Mouse (Mus musculus) splenic B cell, adult 2 months (primary cell): ENCODE measurements around the gene Scyl1.

Source experiments
- DNase-seq: peaks from one replicate; pipeline ENCODE4 v3.0.0-alpha.2; 2011; ENCODE audit warnings: low read depth, low spot score
- H3K27me3 ChIP-seq: 2 replicates; pipeline ENCODE4 v1.6.1; 2012; ENCODE audit warnings: mild to moderate bottlenecking, low read length, moderate library complexity, mixed read lengths; ENCODE audit not compliant: control insufficient read depth, poor library complexity, insufficient read depth, severe bottlenecking
- H3K36me3 ChIP-seq: 2 replicates; pipeline ENCODE4 v1.6.1; 2012; ENCODE audit warnings: mild to moderate bottlenecking, low read length, moderate library complexity, mixed read lengths; ENCODE audit not compliant: control insufficient read depth, poor library complexity, insufficient read depth, severe bottlenecking

Gene Scyl1

GRCm38 (mm10) chr19:5726961-5727578, 44.1 kb downstream of the Scyl1 start:
- DNase-seq, result peak; percentile 49
- H3K27me3 ChIP-seq, result no peaks in the 10 kb centered on the region

DNA sequence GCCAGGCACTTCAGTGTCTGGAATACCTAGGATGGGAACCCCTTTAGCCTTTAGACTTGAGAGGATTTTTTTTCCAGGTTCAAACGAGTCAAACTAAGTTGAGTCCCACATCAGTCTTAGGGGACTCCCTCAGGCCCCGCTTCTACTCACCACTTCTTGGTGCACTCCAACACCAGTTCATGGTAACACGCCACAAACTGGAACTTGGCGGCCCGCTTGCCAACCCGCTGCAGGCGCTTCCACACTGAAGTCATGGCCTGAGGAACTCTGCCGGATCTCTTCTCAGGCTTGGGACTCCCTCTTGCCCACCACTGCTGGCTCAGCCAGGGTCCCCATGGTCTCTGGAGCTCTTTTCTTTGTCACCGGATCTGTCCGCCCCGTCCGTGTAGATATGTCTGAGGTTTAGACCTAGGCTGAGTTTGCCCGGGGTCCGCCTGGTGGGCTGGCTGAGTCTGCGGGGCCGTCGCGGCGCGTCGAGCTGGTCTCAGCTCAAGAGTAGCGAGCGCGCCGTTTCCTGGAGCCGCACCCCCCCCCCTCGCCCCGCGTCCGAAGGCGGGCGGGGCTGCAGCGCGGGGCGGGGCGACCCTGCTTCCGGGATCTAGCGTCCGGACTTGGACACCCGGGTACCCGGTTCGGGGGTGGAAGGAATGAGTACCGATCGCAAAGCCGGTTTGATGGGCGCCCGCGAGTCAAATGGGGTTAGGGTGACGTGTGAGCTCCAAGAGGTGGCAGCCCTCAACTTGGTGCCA, 45.3 kb downstream of the Scyl1 start, which contains the start of gene Ehbp1l1:
TSS of gene Ehbp1l1 (minus strand) at position 551 of the 749 bp plus-strand sequence.
- H3K27me3 ChIP-seq, result no peaks in the 10 kb centered on the region
- peaks cover 7% of the 10 kb centered on the region; the same call in 1 of the 2 replicates for H3K36me3 ChIP-seq
- peak; percentile 76 for DNase-seq

More at GRCm38 (mm10) chr19:5726961-5727578, 44.1 kb downstream of the Scyl1 start:
- no peaks in the 10 kb centered on the region for H3K36me3 ChIP-seq

DNA sequence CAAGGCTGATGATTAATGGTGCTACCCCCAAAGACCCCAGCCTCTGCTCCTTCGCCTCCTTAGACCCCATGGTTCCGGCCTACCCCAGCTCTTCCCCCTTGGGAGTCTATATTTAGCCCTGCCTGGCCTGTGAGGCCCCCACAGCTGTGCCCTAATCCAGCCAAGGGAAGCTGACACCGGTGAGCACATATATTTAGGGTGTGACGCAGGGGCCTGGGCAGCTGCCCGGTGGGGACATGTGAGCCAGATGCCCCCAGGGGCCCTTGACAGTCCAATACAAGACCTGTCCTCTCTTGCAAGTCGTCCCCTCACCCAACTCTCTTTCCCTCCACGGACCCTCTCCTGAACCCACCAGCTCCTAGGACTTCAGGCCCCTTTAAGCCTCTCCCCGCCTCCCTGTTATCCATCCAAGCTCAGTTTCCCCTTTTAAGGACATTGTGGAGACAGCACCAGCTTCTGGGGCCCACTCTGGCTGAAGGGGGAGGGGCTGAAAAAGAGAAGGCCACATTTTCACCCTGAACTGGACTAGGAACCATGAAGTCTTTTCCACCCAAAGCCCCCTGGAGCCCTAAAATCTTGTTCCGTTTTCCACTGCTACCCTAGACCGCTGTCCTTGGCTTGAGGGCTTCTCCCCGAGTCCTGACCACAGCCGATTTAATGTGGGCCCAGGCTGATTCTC, 46.1 kb downstream of the Scyl1 start:
- DNase-seq, result peak; percentile 27
- Histone ChIP-seq H3K36me3 (peaks cover 8% of the 10 kb centered on the region), H3K27me3 (no peaks in the 10 kb centered on the region)

- peaks cover 10% of the 10 kb centered on the region for H3K36me3 ChIP-seq
- DNase-seq, result peak; percentile 67
- H3K27me3 ChIP-seq, result no peaks in the 10 kb centered on the region
Measured at GRCm38 (mm10) chr19:5724549-5724941, 46.7 kb downstream of the Scyl1 start.

DNA sequence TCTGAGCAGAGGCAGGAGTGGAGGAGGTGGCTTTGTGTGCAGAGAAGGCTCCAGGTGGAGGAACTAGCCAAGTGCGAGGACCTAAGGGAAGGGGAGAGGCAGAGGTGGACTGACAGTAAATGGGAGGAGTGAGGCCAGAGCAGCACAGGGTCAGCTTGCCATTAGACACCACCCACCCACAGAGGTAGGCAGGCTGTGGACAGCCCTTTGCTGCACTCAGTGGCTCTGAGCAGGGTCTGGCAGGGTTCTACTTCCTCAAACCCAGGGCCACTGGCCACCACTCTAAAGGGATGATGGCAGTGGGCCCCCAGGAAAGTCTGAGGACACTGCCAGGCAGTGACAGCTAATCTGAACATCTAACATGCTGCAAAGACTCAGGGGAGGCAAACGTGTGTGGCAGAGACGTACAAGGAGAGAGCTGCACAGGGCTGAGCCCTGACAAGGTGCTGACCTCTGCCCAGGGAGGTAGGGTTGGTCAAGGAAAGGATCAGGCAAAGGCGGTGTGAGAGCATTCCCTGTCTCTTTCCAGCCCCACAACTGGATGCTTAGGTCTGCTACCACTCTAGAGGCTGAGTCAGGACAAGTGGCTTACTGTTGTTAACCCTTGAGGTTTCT, 47.2 kb downstream of the Scyl1 start:
- DNase-seq, result no peak
- Histone ChIP-seq H3K27me3 (no peaks in the 10 kb centered on the region), H3K36me3 (peaks cover 10% of the 10 kb centered on the region)

DNA sequence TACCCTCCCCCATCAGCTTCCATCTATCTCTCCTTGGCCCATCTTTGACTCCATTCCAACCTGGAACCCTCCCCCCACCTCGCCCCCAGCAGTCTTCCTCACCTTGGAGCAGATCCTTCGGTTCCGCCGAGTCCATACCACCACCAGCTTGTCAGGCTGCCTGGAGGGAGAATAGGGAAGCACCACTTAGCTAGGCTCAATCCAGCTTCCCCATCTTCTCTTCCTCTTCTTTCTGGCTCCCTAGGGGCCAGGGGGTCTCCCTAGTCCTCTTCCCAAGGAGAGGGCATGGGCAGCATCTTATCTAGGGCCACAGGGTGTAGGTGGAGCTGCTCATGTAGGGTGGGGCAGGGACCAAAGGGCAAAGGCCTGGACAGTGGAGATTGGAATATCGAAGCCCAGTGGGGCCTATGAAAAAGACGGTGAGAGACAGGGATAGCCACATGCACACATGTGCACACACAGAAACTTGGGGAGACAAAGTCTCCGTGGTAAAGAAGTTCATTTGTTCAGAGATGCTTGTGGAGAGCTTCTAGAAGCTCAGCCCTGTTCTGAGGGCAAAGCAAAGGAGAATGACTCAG, 48.3 kb downstream of the Scyl1 start:
- H3K36me3 ChIP-seq, result peaks cover 10% of the 10 kb centered on the region
- DNase-seq, result no peak
- no peaks in the 10 kb centered on the region for H3K27me3 ChIP-seq

DNA sequence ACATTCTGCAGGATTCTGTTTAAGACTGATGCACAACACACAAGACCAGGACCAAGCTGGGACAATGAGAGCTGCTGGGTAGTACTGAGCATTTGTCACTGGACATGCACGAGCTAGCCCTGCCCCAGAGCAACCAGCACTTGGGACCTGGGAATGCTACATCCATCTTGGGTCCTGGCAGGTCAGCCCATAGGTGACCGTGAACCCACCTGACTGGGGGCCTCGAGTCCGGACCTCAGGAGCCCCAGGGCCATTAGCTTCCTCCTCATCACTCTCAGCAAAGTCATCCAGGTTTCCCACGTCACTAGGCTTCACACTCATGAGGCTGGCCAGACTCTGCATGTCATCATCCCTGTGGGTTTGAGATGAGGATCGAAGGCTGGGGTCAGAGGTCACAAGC, 50.0 kb downstream of the Scyl1 start:
- no peak for DNase-seq
- Histone ChIP-seq H3K36me3 (peaks cover 10% of the 10 kb centered on the region), H3K27me3 (no peaks in the 10 kb centered on the region)

DNA sequence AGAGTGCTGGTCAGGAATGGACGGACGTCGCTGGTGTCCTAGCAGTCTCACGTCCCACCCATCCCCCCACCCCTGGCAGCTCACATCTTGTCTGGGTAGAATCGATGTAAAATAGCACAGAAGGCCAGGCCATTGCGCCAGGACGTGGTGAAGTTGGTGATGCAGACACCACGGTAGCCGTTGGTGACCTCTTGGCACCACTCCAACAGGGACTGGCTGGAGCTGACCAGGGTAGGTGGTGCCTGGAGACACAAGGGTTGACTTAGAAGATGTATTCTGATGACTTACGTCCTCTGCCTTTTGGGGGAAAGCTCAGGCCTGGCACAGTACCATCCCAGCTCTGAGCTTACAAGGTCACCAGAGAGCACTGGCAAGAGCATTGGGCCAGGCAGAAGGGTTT, 54.3 kb downstream of the Scyl1 start:
- Histone ChIP-seq H3K27me3 (no peaks in the 10 kb centered on the region), H3K36me3 (peaks cover 13% of the 10 kb centered on the region)
- DNase-seq, result no peak

- DNase-seq, result peak; percentile 22
- Histone ChIP-seq H3K36me3 (peaks cover 6% of the 10 kb centered on the region), H3K27me3 (no peaks in the 10 kb centered on the region)
Measured at GRCm38 (mm10) chr19:5715793-5716688, 55.2 kb downstream of the Scyl1 start.

GRCm38 (mm10) chr19:5713730-5714129, 57.5 kb downstream of the Scyl1 start:
- Histone ChIP-seq H3K36me3 (peaks cover 11% of the 10 kb centered on the region), H3K27me3 (no peaks in the 10 kb centered on the region)
- no peak for DNase-seq

DNA sequence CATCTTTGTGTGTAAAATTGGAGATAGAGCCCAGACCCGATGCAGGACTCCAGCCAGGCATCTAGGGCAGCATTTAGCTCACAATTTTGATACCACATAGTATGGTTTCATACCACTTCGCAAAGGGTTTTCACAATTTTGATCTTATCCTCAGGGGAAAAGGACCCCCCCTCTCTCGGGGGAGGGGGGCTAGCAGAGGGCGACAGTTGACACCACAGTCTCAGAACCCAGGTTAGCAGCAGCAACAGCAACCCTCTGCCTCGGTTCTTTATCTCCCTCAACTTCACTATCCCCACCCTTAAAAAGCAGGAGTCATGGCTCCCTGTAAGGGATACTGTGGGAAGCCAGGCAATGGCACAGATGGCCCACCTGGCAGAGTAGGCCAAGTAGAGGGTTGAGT, 58.0 kb downstream of the Scyl1 start:
- H3K36me3 ChIP-seq, result peaks cover 15% of the 10 kb centered on the region
- DNase-seq, result no peak

DNA sequence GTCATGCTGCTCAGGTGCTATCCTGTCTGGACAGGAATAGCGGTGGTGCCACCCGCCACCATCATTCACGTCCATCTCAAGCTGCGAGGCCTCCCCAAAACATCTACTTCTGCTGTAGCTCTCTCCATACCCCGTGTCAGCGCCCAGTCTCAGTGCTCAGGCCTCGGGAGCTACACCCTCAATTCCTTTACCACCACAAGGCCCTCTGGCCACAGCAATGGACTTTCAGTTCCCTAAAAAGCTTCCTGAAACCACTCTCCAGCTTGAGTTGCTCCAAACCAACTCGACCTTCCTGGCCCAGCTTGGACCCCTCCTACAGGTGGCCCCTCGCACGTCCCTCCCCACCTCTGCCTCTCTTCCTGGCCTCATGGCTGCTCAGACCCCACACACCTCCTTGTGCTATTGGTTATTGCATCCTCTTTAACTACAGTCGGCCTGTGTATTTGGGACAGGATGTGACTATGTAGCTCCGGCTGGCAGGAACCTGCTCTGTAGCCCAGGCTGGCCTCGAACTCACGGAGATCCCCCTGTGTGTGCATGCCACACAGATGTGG, 59.2 kb downstream of the Scyl1 start:
- peaks cover 17% of the 10 kb centered on the region for H3K36me3 ChIP-seq
- peak; percentile 60 for DNase-seq

More for the DNA sequence above, 58.0 kb downstream of the Scyl1 start:
- no peaks in the 10 kb centered on the region for H3K27me3 ChIP-seq

DNA sequence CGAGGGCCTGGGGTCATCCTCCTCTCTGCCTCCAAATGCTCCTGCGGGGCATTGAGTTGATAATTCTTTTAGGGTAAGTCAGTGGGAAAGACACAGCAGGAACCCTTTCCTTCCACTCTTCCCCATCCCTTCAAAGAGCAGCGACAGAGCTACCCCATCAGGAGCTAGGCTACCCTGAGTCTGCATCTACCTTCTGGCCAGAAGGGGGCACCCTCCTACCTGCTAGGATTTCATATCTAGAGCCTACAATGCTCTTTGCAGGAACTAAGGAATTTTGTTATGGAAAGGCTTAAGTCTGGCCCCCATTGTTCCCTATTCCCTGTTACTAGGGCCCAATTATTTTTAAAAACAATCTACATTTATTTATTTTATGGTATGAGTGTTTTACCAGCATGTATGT, 60.0 kb downstream of the Scyl1 start:
- Histone ChIP-seq H3K27me3 (no peaks in the 10 kb centered on the region), H3K36me3 (peaks cover 17% of the 10 kb centered on the region)
- DNase-seq, result peak; percentile 78

More for the DNA sequence above, 59.2 kb downstream of the Scyl1 start:
- H3K27me3 ChIP-seq, result no peaks in the 10 kb centered on the region
